Mouse (Mus musculus): ENCODE results near the gene Fam168a. TPM values are rescaled to one million over a fixed set of nuclear protein-coding genes. Genes with fewer than 3 reads are reported as not detected.

Fam168a gene
- polyA plus RNA-seq, 1 experiment, result 158 TPM

GRCm38 (mm10) chr7:100855795-100856573 lies 149.5 kb downstream of the Fam168a start:
- DNase-seq (ENCODE audit: low read depth), result peak; percentile 52
- no peak for TF ChIP-seq CTCF (IDR thresholded peaks at IDR 0.05; ENCODE audit: borderline replicate concordance, extremely low read depth, insufficient read depth, insufficient read length)
- no peak for TF ChIP-seq POLR2A (IDR thresholded peaks at IDR 0.05; ENCODE audit: borderline replicate concordance, extremely low read depth, insufficient read depth, insufficient read length, poor library complexity, severe bottlenecking)

GRCm38 (mm10) chr7:100860450-100860849 lies 154.0 kb downstream of the Fam168a start:
- TF ChIP-seq CTCF (IDR thresholded peaks at IDR 0.05; ENCODE audit: borderline replicate concordance, extremely low read depth, insufficient read depth, insufficient read length), result no peak
- no peak for TF ChIP-seq POLR2A (IDR thresholded peaks at IDR 0.05; ENCODE audit: borderline replicate concordance, extremely low read depth, insufficient read depth, insufficient read length, poor library complexity, severe bottlenecking)
- no peak for DNase-seq (ENCODE audit: low read depth)

GRCm38 (mm10) chr7:100861209-100861608 lies 154.8 kb downstream of the Fam168a start:
- DNase-seq (ENCODE audit: low read depth), result no peak
- TF ChIP-seq POLR2A (IDR thresholded peaks at IDR 0.05; ENCODE audit: borderline replicate concordance, extremely low read depth, insufficient read depth, insufficient read length, poor library complexity, severe bottlenecking) (no peak), CTCF (IDR thresholded peaks at IDR 0.05; ENCODE audit: borderline replicate concordance, extremely low read depth, insufficient read depth, insufficient read length) (no peak)

- no peak for DNase-seq (ENCODE audit: low read depth)
- TF ChIP-seq CTCF (IDR thresholded peaks at IDR 0.05; ENCODE audit: borderline replicate concordance, extremely low read depth, insufficient read depth, insufficient read length), result no peak
- no peak for TF ChIP-seq POLR2A (IDR thresholded peaks at IDR 0.05; ENCODE audit: borderline replicate concordance, extremely low read depth, insufficient read depth, insufficient read length, poor library complexity, severe bottlenecking)
These were observed 155.9 kb downstream of the Fam168a start for GRCm38 (mm10) chr7:100862353-100862752.

- peak; percentile 97 for DNase-seq (ENCODE audit: low read depth)
- TF ChIP-seq POLR2A (IDR thresholded peaks at IDR 0.05; ENCODE audit: borderline replicate concordance, extremely low read depth, insufficient read depth, insufficient read length, poor library complexity, severe bottlenecking), result peak; percentile 98
- TF ChIP-seq CTCF (IDR thresholded peaks at IDR 0.05; ENCODE audit: borderline replicate concordance, extremely low read depth, insufficient read depth, insufficient read length), result peak; percentile 85
These were observed 156.6 kb downstream of the Fam168a start, which contains the start of gene Relt for GRCm38 (mm10) chr7:100862828-100863638. TSS of gene Relt (minus strand) at chr7:100863446.

- TF ChIP-seq POLR2A (IDR thresholded peaks at IDR 0.05; ENCODE audit: borderline replicate concordance, extremely low read depth, insufficient read depth, insufficient read length, poor library complexity, severe bottlenecking) (no peak), CTCF (IDR thresholded peaks at IDR 0.05; ENCODE audit: borderline replicate concordance, extremely low read depth, insufficient read depth, insufficient read length) (peak; percentile 78)
- peak; percentile 84 for DNase-seq (ENCODE audit: low read depth)
These were observed 160.2 kb downstream of the Fam168a start for GRCm38 (mm10) chr7:100866675-100867074.

- TF ChIP-seq CTCF (IDR thresholded peaks at IDR 0.05; ENCODE audit: borderline replicate concordance, extremely low read depth, insufficient read depth, insufficient read length) (no peak), POLR2A (IDR thresholded peaks at IDR 0.05; ENCODE audit: borderline replicate concordance, extremely low read depth, insufficient read depth, insufficient read length, poor library complexity, severe bottlenecking) (no peak)
- no peak for DNase-seq (ENCODE audit: low read depth)
These were observed 161.1 kb downstream of the Fam168a start for GRCm38 (mm10) chr7:100867561-100867960.

GRCm38 (mm10) chr7:100868551-100868950 lies 162.1 kb downstream of the Fam168a start:
- no peak for TF ChIP-seq CTCF (IDR thresholded peaks at IDR 0.05; ENCODE audit: borderline replicate concordance, extremely low read depth, insufficient read depth, insufficient read length)
- no peak for TF ChIP-seq POLR2A (IDR thresholded peaks at IDR 0.05; ENCODE audit: borderline replicate concordance, extremely low read depth, insufficient read depth, insufficient read length, poor library complexity, severe bottlenecking)
- DNase-seq (ENCODE audit: low read depth), result no peak

GRCm38 (mm10) chr7:100869877-100870629 lies 163.6 kb downstream of the Fam168a start:
- DNase-seq (ENCODE audit: low read depth), result no peak
- TF ChIP-seq CTCF (IDR thresholded peaks at IDR 0.05; ENCODE audit: borderline replicate concordance, extremely low read depth, insufficient read depth, insufficient read length), result no peak
- TF ChIP-seq POLR2A (IDR thresholded peaks at IDR 0.05; ENCODE audit: borderline replicate concordance, extremely low read depth, insufficient read depth, insufficient read length, poor library complexity, severe bottlenecking), result no peak

GRCm38 (mm10) chr7:100871355-100871754 lies 164.9 kb downstream of the Fam168a start:
- DNase-seq (ENCODE audit: low read depth), result no peak
- TF ChIP-seq POLR2A (IDR thresholded peaks at IDR 0.05; ENCODE audit: borderline replicate concordance, extremely low read depth, insufficient read depth, insufficient read length, poor library complexity, severe bottlenecking), result no peak
- no peak for TF ChIP-seq CTCF (IDR thresholded peaks at IDR 0.05; ENCODE audit: borderline replicate concordance, extremely low read depth, insufficient read depth, insufficient read length)

- TF ChIP-seq POLR2A (IDR thresholded peaks at IDR 0.05; ENCODE audit: borderline replicate concordance, extremely low read depth, insufficient read depth, insufficient read length, poor library complexity, severe bottlenecking), result no peak
- DNase-seq (ENCODE audit: low read depth), result no peak
These were observed 165.5 kb downstream of the Fam168a start for GRCm38 (mm10) chr7:100871892-100872291.

All from brain, embryonic 14.5 days (tissue).